Mouse (Mus musculus) kidney, postnatal 0 days (tissue): ENCODE results near the gene Gfpt2. TPM values are rescaled to one million over a fixed set of nuclear protein-coding genes. Genes with fewer than 3 reads are reported as not detected.

Source experiments
- ATAC-seq: fragments of 200-750 bp; cut with Nextera tagmentation; replicated peaks from 2 replicates; pipeline ENCODE4 v1.8.0; 2017; ENCODE audit warnings: low read depth, moderate number of reproducible peaks, moderate TSS enrichment, moderate library complexity; ENCODE audit not compliant: low FRiP score
- DNase-seq: peaks from one replicate; pipeline ENCODE4 v3.0.0-alpha.2; 2016; ENCODE audit warnings: low spot score
- H3K27ac ChIP-seq: fragments of 300-500 bp; sonication (generic); 2 replicates; pipeline ENCODE4 v1.5.1; 2014; ENCODE audit warnings: mild to moderate bottlenecking
- H3K27me3 ChIP-seq: fragments of 300-500 bp; sonication (generic); 2 replicates; pipeline ENCODE4 v1.6.1; 2014; ENCODE audit warnings: low read length, mixed read lengths; ENCODE audit not compliant: insufficient read depth
- H3K36me3 ChIP-seq: fragments of 300-500 bp; sonication (generic); 2 replicates; pipeline ENCODE4 v1.6.1; 2014; ENCODE audit warnings: low read length, mixed read lengths; ENCODE audit not compliant: insufficient read depth
- H3K4me1 ChIP-seq: fragments of 300-500 bp; sonication (generic); replicated peaks from 2 replicates; pipeline ENCODE4 v1.6.1; 2014; ENCODE audit warnings: antibody characterized with exemption, low read length, mixed read lengths; ENCODE audit not compliant: insufficient read depth
- H3K4me2 ChIP-seq: fragments of 300-500 bp; sonication (generic); 2 replicates; pipeline ENCODE4 v1.6.1; 2014; ENCODE audit warnings: mild to moderate bottlenecking, low read length, moderate library complexity, mixed read lengths
- H3K4me3 ChIP-seq: fragments of 300-500 bp; sonication (generic); replicated peaks from 2 replicates; pipeline ENCODE4 v1.5.1; 2014; ENCODE audit warnings: low read depth, low read length
- H3K9ac ChIP-seq: fragments of 300-500 bp; sonication (generic); 2 replicates; pipeline ENCODE4 v1.6.1; 2014; ENCODE audit warnings: low read depth, low read length
- H3K9me3 ChIP-seq: fragments of 300-500 bp; sonication (generic); replicated peaks from 2 replicates; pipeline ENCODE4 v1.6.1; 2016; ENCODE audit warnings: low read length, inconsistent platforms, mixed read lengths
- CTCF ChIP-seq: IDR thresholded peaks from 2 replicates; pipeline ENCODE4 v1.5.1; 2016; ENCODE audit warnings: antibody characterized with exemption, low read depth, mild to moderate bottlenecking, moderate library complexity
- WGBS: fragments of 180-500 bp; shearing (Covaris S2); extraction: QIAGEN DNeasy Blood & Tissue Kit; methylation state at CpG from one replicate; pipeline ENCODE4 v1.1.7; 2014; 5-methylcytosine and 5-hydroxymethylcytosine counted together
- polyA plus RNA-seq: library from polyadenylated mRNA; unstranded; fragments of >200 nt; fragmentation: Nextera tagmentation; extraction: Ambion mirVana; gene quantifications from 2 replicates; pipeline ENCODE4 v1.2.1, GENCODE M21; 2015

Gene Gfpt2
- polyA plus RNA-seq, 1 experiment from 2014 or later, result 7.3 TPM

- Histone ChIP-seq H3K27me3 (no peaks in the 10 kb centered on the region), H3K4me3 (no peak overlapping the region), H3K9ac (no peak overlapping the region), H3K27ac (no peak overlapping the region), H3K9me3 (no peaks in the 10 kb centered on the region), H3K4me1 (no peaks in the 10 kb centered on the region), H3K4me2 (no peak overlapping the region), H3K36me3 (peaks cover 11% of the 10 kb centered on the region; the same call in 1 of the 2 replicates)
- no peak for ATAC-seq
- TF ChIP-seq CTCF, result no peak
- no peak for DNase-seq
- 83% methylated on average over 5 of the region's 5 CpGs for WGBS
Observed at GRCm38 (mm10) chr11:49832962-49833361, 39.0 kb downstream of the Gfpt2 start.

GRCm38 (mm10) chr11:49834248-49834647, 40.3 kb downstream of the Gfpt2 start:
- peaks cover 11% of the 10 kb centered on the region; the same call in 1 of the 2 replicates for H3K36me3 ChIP-seq
- TF ChIP-seq CTCF, result no peak
- no peak overlapping the region for H3K9ac ChIP-seq
- ATAC-seq, result no peak
- no peaks in the 10 kb centered on the region for H3K9me3 ChIP-seq
- WGBS, result 91% methylated on average over 6 of the region's 6 CpGs
- H3K27me3 ChIP-seq, result no peaks in the 10 kb centered on the region
- no peak for DNase-seq
- no peaks in the 10 kb centered on the region for H3K4me1 ChIP-seq
- no peak overlapping the region for H3K4me2 ChIP-seq
- no peak overlapping the region for H3K27ac ChIP-seq
- no peak overlapping the region for H3K4me3 ChIP-seq

DNA sequence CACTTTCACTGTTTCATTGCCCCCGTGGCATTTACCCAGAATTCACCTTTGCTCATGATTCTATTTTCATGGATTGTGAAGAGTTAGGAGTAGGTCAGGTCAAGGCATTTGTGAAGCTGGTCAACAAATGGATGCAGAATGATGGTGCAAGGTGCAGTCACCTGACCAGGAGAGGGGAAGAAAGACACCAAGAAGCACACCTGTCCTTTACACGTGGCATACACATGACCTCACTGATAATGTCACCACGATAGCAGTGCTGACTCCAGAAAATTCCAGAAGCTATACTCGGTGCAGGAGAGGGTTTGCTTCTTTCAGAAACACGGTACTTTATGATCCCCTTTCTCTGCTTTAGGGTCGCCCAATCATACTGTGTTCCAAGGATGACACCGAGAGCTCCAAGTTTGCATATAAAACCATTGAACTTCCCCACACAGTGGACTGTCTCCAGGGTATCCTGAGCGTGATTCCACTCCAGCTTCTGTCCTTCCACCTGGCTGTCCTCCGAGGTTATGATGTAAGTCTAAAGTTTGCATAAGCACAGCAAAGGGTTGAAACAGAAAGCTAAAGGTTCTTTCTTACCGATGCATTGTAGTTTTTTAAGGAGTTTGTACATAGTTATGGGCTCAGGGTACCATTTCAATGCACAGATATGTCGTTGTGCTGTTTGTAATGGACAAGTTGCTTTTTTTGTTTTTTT, 41.4 kb downstream of the Gfpt2 start:
- no peak for ATAC-seq
- peaks cover 11% of the 10 kb centered on the region; the same call in 1 of the 2 replicates for H3K36me3 ChIP-seq
- DNase-seq, result no peak

DNA sequence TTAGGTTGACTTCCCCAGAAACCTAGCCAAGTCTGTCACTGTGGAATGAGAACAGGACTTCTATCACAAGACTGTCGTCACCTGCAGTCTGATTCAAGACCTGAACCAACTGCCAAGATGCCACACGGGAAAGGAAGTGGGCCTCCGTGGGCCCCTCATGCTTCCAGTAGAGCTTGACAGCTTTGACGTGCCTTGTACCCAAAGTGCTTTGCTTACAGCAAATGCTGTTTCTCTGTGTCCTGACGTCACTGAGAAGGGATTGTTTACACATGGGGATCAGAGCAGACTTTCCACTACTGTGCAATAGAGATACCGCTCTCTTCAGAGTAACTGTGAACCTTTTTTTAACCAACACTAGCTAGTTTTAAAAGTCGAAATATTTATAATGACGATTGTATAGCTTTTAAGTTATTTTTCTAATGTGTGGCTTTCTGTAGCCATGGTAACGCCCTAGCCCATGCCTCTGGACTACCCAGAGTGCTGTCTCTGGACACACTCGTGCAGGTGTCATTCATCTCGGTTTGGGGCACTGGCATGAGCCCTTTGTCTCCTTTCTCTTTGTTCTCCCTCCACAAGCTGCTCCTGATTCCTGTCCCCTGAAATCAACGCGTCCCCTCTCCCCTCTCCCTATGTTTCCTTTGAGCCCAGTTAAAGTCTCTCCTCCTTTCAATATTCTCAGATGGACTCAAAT, 43.9 kb downstream of the Gfpt2 start:
- Histone ChIP-seq H3K4me2 (no peak overlapping the region), H3K27ac (no peak overlapping the region), H3K9ac (no peak overlapping the region), H3K36me3 (peaks cover 10% of the 10 kb centered on the region; the same call in 1 of the 2 replicates), H3K9me3 (no peaks in the 10 kb centered on the region), H3K27me3 (no peaks in the 10 kb centered on the region), H3K4me1 (no peaks in the 10 kb centered on the region), H3K4me3 (no peak overlapping the region)
- WGBS, result 69% methylated on average over 13 of the region's 13 CpGs
- TF ChIP-seq CTCF, result no peak
- ATAC-seq (no peak), DNase-seq (no peak)

More for the DNA sequence above, 41.4 kb downstream of the Gfpt2 start:
- 95% methylated on average over 11 of the region's 11 CpGs for WGBS
- Histone ChIP-seq H3K4me3 (no peak overlapping the region), H3K4me2 (no peak overlapping the region), H3K9ac (no peak overlapping the region), H3K9me3 (no peaks in the 10 kb centered on the region), H3K27ac (no peak overlapping the region), H3K27me3 (no peaks in the 10 kb centered on the region), H3K4me1 (no peaks in the 10 kb centered on the region)
- no peak for TF ChIP-seq CTCF

- DNase-seq, result no peak
- Histone ChIP-seq H3K27me3 (no peaks in the 10 kb centered on the region), H3K4me2 (no peak overlapping the region), H3K27ac (no peak overlapping the region), H3K9me3 (no peaks in the 10 kb centered on the region), H3K9ac (no peak overlapping the region), H3K4me1 (no peaks in the 10 kb centered on the region), H3K36me3 (no peaks in the 10 kb centered on the region), H3K4me3 (no peak overlapping the region)
- no peak; the same call in 1 of the 2 replicates for ATAC-seq
- no peak for TF ChIP-seq CTCF
- 65% methylated on average over 1 of the region's 1 CpGs for whole genome bisulfite sequencing
Observed at GRCm38 (mm10) chr11:49840666-49841065, 46.7 kb downstream of the Gfpt2 start.

GRCm38 (mm10) chr11:49841886-49842285, 47.9 kb downstream of the Gfpt2 start:
- ATAC-seq (no peak), DNase-seq (no peak)
- no peaks in the 10 kb centered on the region for H3K36me3 ChIP-seq
- no peak for TF ChIP-seq CTCF
- no peaks in the 10 kb centered on the region for H3K9me3 ChIP-seq
- H3K27me3 ChIP-seq, result no peaks in the 10 kb centered on the region
- 32% methylated on average over 1 of the region's 1 CpGs for WGBS
- H3K4me1 ChIP-seq, result 0 out of 2 replicates have a peak, but pooled peaks cover 4% of the 10 kb centered on the region
- no peak overlapping the region for H3K27ac ChIP-seq
- no peak overlapping the region for H3K4me3 ChIP-seq
- no peak overlapping the region for H3K4me2 ChIP-seq
- H3K9ac ChIP-seq, result no peak overlapping the region
